Mouse (Mus musculus) MEL (cell line): ENCODE results near the gene Akap13.
"Not testable (repeated sequence)": the region's sequence is repeated elsewhere in the genome, so short reads cannot be mapped to it uniquely, and the experiment has no call there.

ENCODE experiments used
- CTCF ChIP-seq, 3 experiments: IDR thresholded peaks in 2 of 3; conservative IDR thresholded peaks in 1 of 3; 2 replicates each; pipeline ENCODE4 v1.5.1; 2011 to 2012; ENCODE audit warnings: low read length in 3 of 3, low read depth in 2 of 3, mild to moderate bottlenecking in 2 of 3, improper control_type of control experiment in 1 of 3, inconsistent platforms in 1 of 3, mixed read lengths in 1 of 3, moderate library complexity in 1 of 3; ENCODE audit not compliant: control insufficient read depth in 1 of 3, insufficient read depth in 1 of 3, poor library complexity in 1 of 3, severe bottlenecking in 1 of 3
- EP300 ChIP-seq, 2 experiments: IDR thresholded peaks; 2 replicates each; pipeline ENCODE4 v1.6.1; 2011; ENCODE audit warnings: improper control_type of control experiment in 2 of 2, low read length in 2 of 2, low read depth in 1 of 2, mild to moderate bottlenecking in 1 of 2
- KAT2A ChIP-seq: conservative IDR thresholded peaks from 2 replicates; pipeline ENCODE4 v1.6.1; 2012; ENCODE audit warnings: low read depth, low read length, improper control_type of control experiment, inconsistent platforms
- POLR2A ChIP-seq, 2 experiments: IDR thresholded peaks; 2 replicates each; pipeline ENCODE4 v1.6.1; 2011 to 2012; ENCODE audit warnings: low read length in 2 of 2, mild to moderate bottlenecking in 2 of 2, control low read depth in 1 of 2, improper control_type of control experiment in 1 of 2, low read depth in 1 of 2, moderate library complexity in 1 of 2; ENCODE audit not compliant: control insufficient read depth in 1 of 2, insufficient read depth in 1 of 2, poor library complexity in 1 of 2

GRCm38 (mm10) chr7:75791092-75791837, 335.9 kb downstream of the Akap13 start:
- not testable (repeated sequence) for TF ChIP-seq CTCF (IDR thresholded peaks at IDR 0.05 in 2 of 3, conservative IDR thresholded peaks at IDR 0.05 in 1 of 3; ENCODE audit: control insufficient read depth in 1 of 3, insufficient read depth in 1 of 3, low read depth in 2 of 3, low read length in 3 of 3, poor library complexity in 1 of 3, severe bottlenecking in 1 of 3); POLR2A (IDR thresholded peaks at IDR 0.05; ENCODE audit: control insufficient read depth in 1 of 2, insufficient read depth in 1 of 2, low read depth in 1 of 2, low read length in 2 of 2, poor library complexity in 1 of 2); EP300 (IDR thresholded peaks at IDR 0.05; ENCODE audit: low read depth in 1 of 2, low read length in 2 of 2); KAT2A
